Mouse (Mus musculus) layer of hippocampus, adult 6 months (tissue): Measurements from ENCODE around the gene Rubcn. TPM values are rescaled to one million over a fixed set of nuclear protein-coding genes. Genes with fewer than 3 reads are reported as not detected.

ENCODE experiments used
- long read RNA-seq, 2 experiments: library from polyadenylated mRNA; unstranded; transcript quantifications; one replicate each; pipeline ENCODE4 v2.0.0; 2019 to 2020
- polyA plus RNA-seq: library from polyadenylated mRNA; unstranded; fragments of <200 nt; fragmentation: Nextera tagmentation; gene quantifications from 2 replicates; pipeline ENCODE4 v1.2.3, GENCODE M21; 2021

Rubcn gene
- 17.0 and 19.2 TPM in 2 replicates for polyA plus RNA-seq
- long read RNA-seq, experiment 1, full-length matches to known transcripts: 1 of 5 reads
- long read RNA-seq, experiment 1, partial matches to known transcripts: 1 of 5 reads
- long read RNA-seq, experiment 1, other reads (novel, unspliced or antisense): 3 of 5 reads
- long read RNA-seq, experiment 2, full-length matches to known transcripts: 28 of 52 reads
- long read RNA-seq, experiment 2, partial matches to known transcripts: 11 of 52 reads
- long read RNA-seq, experiment 2, other reads (novel, unspliced or antisense): 13 of 52 reads

DNA sequence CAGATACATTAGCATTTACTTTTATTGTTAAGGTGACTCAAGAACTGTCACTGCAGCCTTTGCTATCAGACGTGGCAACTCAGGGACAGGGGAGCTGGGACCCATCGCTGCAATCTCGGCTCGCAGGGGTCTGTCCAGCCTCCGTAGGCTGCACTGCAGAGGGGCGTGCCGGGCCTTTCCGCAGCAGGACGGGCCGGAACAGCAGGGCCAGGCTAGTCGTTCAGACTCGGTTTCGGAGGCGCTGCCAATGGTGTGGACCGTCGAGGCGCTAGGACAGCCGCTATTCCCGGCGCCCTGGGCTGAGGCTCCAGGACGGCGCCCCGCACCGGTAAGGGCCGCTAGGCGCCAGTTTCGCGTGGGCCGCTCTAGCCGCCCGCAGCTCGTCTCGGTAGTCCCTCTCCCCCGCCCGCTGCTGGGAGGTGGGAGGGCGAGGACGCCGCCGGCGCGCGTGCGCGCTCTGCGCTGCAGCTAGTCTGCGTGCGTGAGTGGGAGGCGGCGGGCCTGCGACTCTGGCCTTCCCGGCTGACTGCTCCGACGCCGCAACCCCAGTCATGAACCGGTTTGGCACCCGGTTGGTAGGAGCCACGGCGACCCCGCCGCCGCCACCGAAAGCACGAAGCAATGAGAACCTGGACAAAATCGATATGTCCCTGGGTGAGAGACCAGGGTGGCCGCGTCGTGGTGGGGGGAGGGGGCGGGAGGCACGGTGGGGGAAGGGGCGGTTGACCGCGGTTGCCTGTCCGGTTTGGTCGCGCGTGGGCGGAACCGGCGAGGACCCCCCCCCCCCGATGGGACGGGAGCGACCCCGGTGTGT is at the start of gene Rubcn, which contains the start of gene Fyttd1:
Rubcn (minus strand) TSS at position 424 of the 814 bp plus-strand sequence.
Fyttd1 (plus strand) TSS at position 158 of the 814 bp plus-strand sequence.

DNA sequence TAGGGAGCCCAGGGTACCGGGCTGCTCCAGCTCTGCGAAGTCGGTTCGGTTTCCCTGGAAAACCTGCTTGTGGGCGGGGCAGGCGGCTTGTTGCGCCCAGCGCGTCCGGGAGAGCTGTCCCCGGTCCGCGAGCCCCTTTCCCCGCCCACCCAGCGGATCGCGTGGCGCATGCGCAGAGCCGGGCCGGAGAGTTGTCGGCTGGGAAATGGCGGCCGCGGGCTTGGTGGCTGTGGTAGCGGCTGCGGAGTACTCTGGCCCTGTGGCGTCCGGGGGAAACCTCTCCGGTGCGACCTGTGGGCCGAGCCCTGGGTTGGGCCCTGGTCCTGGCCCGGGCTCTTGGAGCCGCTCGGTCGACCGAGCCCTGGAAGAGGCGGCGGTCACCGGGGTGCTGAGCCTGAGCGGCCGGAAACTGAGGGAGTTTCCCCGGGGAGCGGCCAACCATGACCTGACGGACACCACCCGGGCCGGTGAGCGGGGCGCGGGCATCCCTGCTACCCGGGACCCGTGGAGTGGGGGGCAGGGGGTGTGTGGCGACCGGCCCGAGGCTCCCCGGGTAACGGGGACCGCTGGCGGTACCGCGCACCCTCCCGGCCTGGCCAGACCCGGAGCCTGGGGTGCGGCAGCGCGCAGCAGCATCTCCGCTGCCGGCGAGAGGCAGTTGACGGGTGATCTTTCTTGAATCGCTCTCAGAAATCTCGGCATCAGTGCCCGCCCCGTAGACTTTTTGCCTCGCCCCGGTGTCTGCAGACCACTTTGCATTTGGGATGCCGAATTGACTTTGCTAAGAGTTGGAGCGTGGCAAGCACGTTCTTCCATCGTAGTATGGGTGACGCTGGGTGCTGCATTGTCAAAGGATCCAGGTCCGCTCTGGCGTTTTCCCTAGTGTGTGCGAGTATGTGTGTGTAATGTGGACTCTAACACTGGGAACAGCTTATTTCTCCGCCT is 36.6 kb upstream of the Rubcn start, which contains the start of gene Lrch3:
Lrch3 (plus strand) TSS at position 164 of the 945 bp plus-strand sequence.

GRCm38 (mm10) chr16:32810321-32810720 is 67.2 kb downstream of the Rubcn start, which contains the start of gene Smbd1:
Gene Smbd1, minus strand, starts transcription at chr16:32810477.

DNA sequence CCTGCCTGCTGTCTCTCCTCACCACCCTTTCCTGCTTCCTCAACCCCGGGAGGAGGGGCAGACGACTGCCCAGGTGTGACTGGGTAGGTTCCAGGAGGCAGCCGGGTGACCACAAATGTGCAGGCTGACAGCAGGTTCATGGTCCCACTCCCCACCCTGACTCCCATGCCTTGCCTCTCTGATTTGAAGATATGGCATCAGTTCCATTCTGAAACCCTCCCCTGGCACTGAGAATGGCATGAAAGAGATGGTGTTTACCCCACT is 80.2 kb downstream of the Rubcn start, which contains the start of gene Muc20:
Muc20 (minus strand) TSS at position 10 of the 264 bp plus-strand sequence.

Other genes starting within 250 kb of the Rubcn start
- gene Tnk2, start 233.9 kb downstream of the Rubcn start, polyA plus RNA-seq: 8.8 and 11.1 TPM in 2 replicates
- gene Muc4, start 141.9 kb downstream of the Rubcn start, polyA plus RNA-seq: 0.18 TPM in 1 of 2 replicates, not detected in the other
- not detected in 2 replicates for gene Muc20, start 80.3 kb downstream of the Rubcn start, polyA plus RNA-seq
- not detected in 2 replicates for gene Smbd1, start 67.3 kb downstream of the Rubcn start, polyA plus RNA-seq
- 98.9 and 111 TPM in 2 replicates for gene Fyttd1, start 266 bp downstream of the Rubcn start, polyA plus RNA-seq
- gene Lrch3, start 36.3 kb upstream of the Rubcn start, polyA plus RNA-seq: 6.5 and 8.7 TPM in 2 replicates
- gene Iqcg, start 178.5 kb upstream of the Rubcn start, polyA plus RNA-seq: 1.5 and 2.8 TPM in 2 replicates
- gene Rpl35a, start 178.7 kb upstream of the Rubcn start, polyA plus RNA-seq: 2,362 and 2,668 TPM in 2 replicates
- gene Lmln, start 184.8 kb upstream of the Rubcn start, polyA plus RNA-seq: 2.1 and 2.2 TPM in 2 replicates